ENCODE assay signal across 9 mouse cellular contexts in genomic region chr6:30026799-30027198, GRCm38 (mm10). TPM values are rescaled to one million over a fixed set of nuclear protein-coding genes. Genes with fewer than 3 reads are reported as not detected.
DNase-seq lines count a peak whose midpoint lies in the region; ATAC-seq and TF ChIP-seq lines count a peak whose summit lies in the region.
"Had no signal": no experiment of that assay in that cellular context is flagged by ENCODE, and none has a peak within 500 bp of the region (broad histone marks: within the 10 kb centered on the region; RNA-seq: fewer than 3 reads in every experiment).

No protein-coding gene starts in this region.

- peak; percentile 55; the same call in 1 of the 2 replicates for ATAC-seq in heart, postnatal 0 days (ENCODE audit: insufficient read depth, low read depth)
- no peak for ATAC-seq in limb, embryonic 14.5 days (ENCODE audit: low FRiP score, low read depth)
- no peak for ATAC-seq in erythroid progenitor cell, adult 5-6 weeks (replicated peaks; ENCODE audit: low FRiP score, poor library complexity, severe bottlenecking)

- no peak for TF ChIP-seq EP300 in heart, postnatal 0 days (IDR thresholded peaks at IDR 0.05; ENCODE audit: low read depth)

- 0 out of 2 replicates have a peak overlapping the region, but pooled peaks have one; percentile 24 for H3K4me3 ChIP-seq in E14TG2a.4 (replicated peaks; ENCODE audit: low read length)
- no peak overlapping the region for H3K4me3 ChIP-seq in heart, postnatal 0 days (ENCODE audit: low read depth, low read length)
- H3K4me3 ChIP-seq in limb, embryonic 14.5 days (replicated peaks; ENCODE audit: low read length): no peak overlapping the region
- H3K4me3 ChIP-seq: hindbrain, embryonic 15.5 days had no signal

- TF ChIP-seq POLR2A in limb, embryonic 14.5 days (IDR thresholded peaks at IDR 0.05; ENCODE audit: borderline replicate concordance, extremely low read depth, insufficient read depth, insufficient read length): no peak

- no peak for TF ChIP-seq CTCF in E14TG2a.4 (conservative IDR thresholded peaks at IDR 0.05; ENCODE audit: low read length)
- no peak for TF ChIP-seq CTCF in heart, postnatal 0 days (IDR thresholded peaks at IDR 0.05; ENCODE audit: low read depth)

- peak; percentile 66 for DNase-seq in adrenal gland, postnatal 14 days
- DNase-seq in heart, postnatal 0 days (ENCODE audit: low spot score): peak; percentile 66
- peak; percentile 9 for DNase-seq in limb, embryonic 14.5 days (ENCODE audit: low spot score)
- no peak for DNase-seq in frontal cortex, postnatal 36 days (ENCODE audit: low spot score in 2 of 2)
- DNase-seq in frontal cortex, postnatal 10 days (ENCODE audit: low spot score in 2 of 2): no peak
- DNase-seq in spleen, adult 12 weeks (ENCODE audit: low spot score): no peak

- no peaks in the 10 kb centered on the region for H3K36me3 ChIP-seq in E14TG2a.4 (ENCODE audit: insufficient read depth, low read length)
- H3K36me3 ChIP-seq in heart, postnatal 0 days (replicated peaks; ENCODE audit: control insufficient read depth, insufficient read depth, low read length): no peaks in the 10 kb centered on the region
- H3K36me3 ChIP-seq in limb, embryonic 14.5 days (ENCODE audit: control insufficient read depth, insufficient read depth, low read length): no peaks in the 10 kb centered on the region
- H3K36me3 ChIP-seq: hindbrain, embryonic 15.5 days had no signal

- no peak overlapping the region for H3K9ac ChIP-seq in heart, postnatal 0 days (replicated peaks; ENCODE audit: low read depth, low read length)
- H3K9ac ChIP-seq in limb, embryonic 14.5 days (ENCODE audit: low read depth, low read length, severe bottlenecking): no peak overlapping the region
- H3K9ac ChIP-seq: hindbrain, embryonic 15.5 days had no signal

- no peaks in the 10 kb centered on the region for H3K27me3 ChIP-seq in E14TG2a.4 (ENCODE audit: insufficient read depth, low read length)
- no peaks in the 10 kb centered on the region for H3K27me3 ChIP-seq in heart, postnatal 0 days (ENCODE audit: control insufficient read depth, insufficient read depth, low read length)
- H3K27me3 ChIP-seq in limb, embryonic 14.5 days (ENCODE audit: control insufficient read depth, insufficient read depth, low read length): no peaks in the 10 kb centered on the region
- H3K27me3 ChIP-seq: hindbrain, embryonic 15.5 days had no signal

- WGBS in heart, postnatal 0 days: 35% methylated on average over 10 of the region's 10 CpGs
- 33% methylated on average over 9 of the region's 10 CpGs for WGBS in limb, embryonic 14.5 days

- no peak overlapping the region for H3K27ac ChIP-seq in heart, postnatal 0 days (ENCODE audit: low read depth)
- H3K27ac ChIP-seq in limb, embryonic 14.5 days (replicated peaks; ENCODE audit: low read depth, low read length): no peak overlapping the region
- H3K27ac ChIP-seq: hindbrain, embryonic 15.5 days had no signal

- peaks cover 16% of the 10 kb centered on the region for H3K9me3 ChIP-seq in E14TG2a.4 (ENCODE audit: low read length)
- no peaks in the 10 kb centered on the region for H3K9me3 ChIP-seq in heart, postnatal 0 days (replicated peaks; ENCODE audit: control insufficient read depth, low read length)
- H3K9me3 ChIP-seq in limb, embryonic 14.5 days (ENCODE audit: control insufficient read depth, low read length): no peaks in the 10 kb centered on the region
- H3K9me3 ChIP-seq: hindbrain, embryonic 15.5 days had no signal

- no peak overlapping the region; the same call in 1 of the 2 replicates for H3K4me2 ChIP-seq in heart, postnatal 0 days (ENCODE audit: low read depth, low read length)
- H3K4me2 ChIP-seq in limb, embryonic 14.5 days (replicated peaks; ENCODE audit: low read depth, low read length, severe bottlenecking): no peak overlapping the region
- H3K4me2 ChIP-seq: hindbrain, embryonic 15.5 days had no signal

- H3K4me1 ChIP-seq in E14TG2a.4 (replicated peaks; ENCODE audit: low read depth, low read length): peaks cover 47% of the 10 kb centered on the region
- H3K4me1 ChIP-seq in heart, postnatal 0 days (ENCODE audit: control insufficient read depth, insufficient read depth): no peaks in the 10 kb centered on the region
- no peaks in the 10 kb centered on the region for H3K4me1 ChIP-seq in limb, embryonic 14.5 days (ENCODE audit: control insufficient read depth, insufficient read depth, low read length)
- H3K4me1 ChIP-seq: hindbrain, embryonic 15.5 days had no signal

RNA-seq across cellular contexts. Expression of gene Nrf1, which starts 21.0 kb away (rescaled TPM):
- total RNA-seq in adrenal gland, postnatal 14 days (2021): 23.0 and 23.3 TPM in 2 replicates
- total RNA-seq in heart, postnatal 0 days (2014; rRNA removed; ENCODE audit: low replicate concordance): 77.8 and 90.1 TPM in 2 replicates
- polyA plus RNA-seq in heart, postnatal 0 days (2015; fragmentation: Nextera tagmentation; extraction: Ambion mirVana): 13.1 and 14.1 TPM in 2 replicates
- 70.7 and 83.8 TPM in 2 replicates for polyA plus RNA-seq in limb, embryonic 14.5 days (2012; rRNA removed)
- polyA plus RNA-seq in limb, embryonic 14.5 days (2014; fragmentation: Nextera tagmentation; extraction: Ambion mirVana): 47.7 and 60.6 TPM in 2 replicates
- 100 and 118 TPM in 2 replicates for total RNA-seq in erythroid progenitor cell, adult 5-6 weeks (2015; ENCODE audit: low replicate concordance)
- total RNA-seq in erythroid progenitor cell, adult 5-6 weeks (2017; ENCODE audit: low replicate concordance): 142 and 175 TPM in 2 replicates

Comparison
In these comparisons a context has a peak if more than half of its experiments do, and no peak if none do; other contexts are left out.
1. DNase-seq: peak in adrenal gland, postnatal 14 days (single experiment), heart, postnatal 0 days (single experiment) and limb, embryonic 14.5 days (single experiment); none in frontal cortex, postnatal 36 days (0 of 2), frontal cortex, postnatal 10 days (0 of 2) and spleen, adult 12 weeks (single experiment).